Mouse (Mus musculus): Measurements from ENCODE around the gene Ttc3.

- TF ChIP-seq CTCF (IDR thresholded peaks at IDR 0.05) (no peak), EP300 (IDR thresholded peaks at IDR 0.05) (no peak)
Measured at GRCm38 (mm10) chr16:94467337-94468055, 97.1 kb downstream of the Ttc3 start.

All from lung, postnatal 0 days (tissue).